Mouse (Mus musculus) gastrocnemius, adult 8-10 months (tissue): Measurements from ENCODE around the gene Pim3. TPM values are rescaled to one million over a fixed set of nuclear protein-coding genes. Genes with fewer than 3 reads are reported as not detected.
"Not testable (repeated sequence)": the region's sequence is repeated elsewhere in the genome, so short reads cannot be mapped to it uniquely, and the experiment has no call there.

ENCODE experiments used
- DNase-seq, 2 experiments: peaks; one replicate each; pipeline ENCODE4 v3.0.0; 2022; ENCODE audit warnings: low spot score in 2 of 2
- total RNA-seq, 4 experiments: library from RNA; stranded (reverse); gene quantifications; 2 replicates each; pipeline ENCODE4 v1.2.4; 2022

Gene Pim3
- total RNA-seq, result 10 to 100 TPM; 19.5 to 42.9 (median 25.7) TPM

- DNase-seq, result peak; percentile 96 to 98
Measured at GRCm38 (mm10) chr15:88861772-88862622, at the start of gene Pim3. TSS of gene Pim3 (plus strand) at chr15:88862186.

GRCm38 (mm10) chr15:88813262-88813661, 48.7 kb upstream of the Pim3 start:
- DNase-seq, result no peak

GRCm38 (mm10) chr15:88813873-88814272, 48.1 kb upstream of the Pim3 start:
- DNase-seq, result not testable (repeated sequence)

- DNase-seq, result no peak
Measured at GRCm38 (mm10) chr15:88814411-88815047, 47.5 kb upstream of the Pim3 start.

GRCm38 (mm10) chr15:88815196-88815700, 46.7 kb upstream of the Pim3 start:
- DNase-seq, result no peak

- peak; percentile 99 to 100 for DNase-seq
Measured at GRCm38 (mm10) chr15:88819026-88819905, 42.7 kb upstream of the Pim3 start, which contains the start of the genes Alg12 and Creld2. TSS of gene Alg12 (minus strand) at chr15:88819318. TSS of gene Creld2 (plus strand) at chr15:88819646.

- no peak for DNase-seq
Measured at GRCm38 (mm10) chr15:88819906-88820303, 42.1 kb upstream of the Pim3 start.

GRCm38 (mm10) chr15:88821403-88821802, 40.6 kb upstream of the Pim3 start:
- no peak for DNase-seq

GRCm38 (mm10) chr15:88822513-88822912, 39.5 kb upstream of the Pim3 start:
- DNase-seq, result no peak

GRCm38 (mm10) chr15:88823376-88823775, 38.6 kb upstream of the Pim3 start:
- DNase-seq, result no peak

- DNase-seq, result no peak
Measured at GRCm38 (mm10) chr15:88827466-88827865, 34.5 kb upstream of the Pim3 start.

GRCm38 (mm10) chr15:88827991-88828799, 33.8 kb upstream of the Pim3 start:
- peak; percentile 46 to 59 for DNase-seq

- peak; percentile 80 to 85 for DNase-seq
Measured at GRCm38 (mm10) chr15:88828800-88829705, 32.9 kb upstream of the Pim3 start.

GRCm38 (mm10) chr15:88829791-88830440, 32.1 kb upstream of the Pim3 start:
- DNase-seq, result no peak

GRCm38 (mm10) chr15:88830696-88831095, 31.3 kb upstream of the Pim3 start:
- DNase-seq, result no peak

- peak; percentile 60 to 68 for DNase-seq
Measured at GRCm38 (mm10) chr15:88831482-88831881, 30.5 kb upstream of the Pim3 start.

GRCm38 (mm10) chr15:88832536-88832935, 29.4 kb upstream of the Pim3 start:
- DNase-seq, result no peak

- DNase-seq, result no peak
Measured at GRCm38 (mm10) chr15:88836031-88836430, 26.0 kb upstream of the Pim3 start.

- DNase-seq, result no peak
Measured at GRCm38 (mm10) chr15:88836571-88836970, 25.4 kb upstream of the Pim3 start.
